Mouse (Mus musculus) myocyte (in vitro differentiated cells): ENCODE data around the gene Jmjd1c. TPM values are rescaled to one million over a fixed set of nuclear protein-coding genes. Genes with fewer than 3 reads are reported as not detected.

Experiments
- H3K27me3 ChIP-seq: one replicate; pipeline ENCODE4 v1.6.1; 2011; ENCODE audit not compliant: control insufficient read depth, insufficient read depth, insufficient read length
- H3K36me3 ChIP-seq: one replicate; pipeline ENCODE4 v1.6.1; 2011; ENCODE audit not compliant: control insufficient read depth, insufficient read depth
- H3K4me2 ChIP-seq: one replicate; pipeline ENCODE4 v1.6.1; 2011; ENCODE audit warnings: low read depth, control low read depth
- H3K4me3 ChIP-seq: one replicate; pipeline ENCODE4 v1.5.1; 2011; ENCODE audit warnings: mild to moderate bottlenecking, control low read depth, moderate library complexity
- H3K79me2 ChIP-seq: one replicate; pipeline ENCODE4 v1.6.1; 2011; ENCODE audit not compliant: control insufficient read depth, insufficient read depth
- H3ac ChIP-seq: one replicate; pipeline ENCODE4 v1.6.1; 2011; ENCODE audit not compliant: control insufficient read depth, insufficient read length
- CEBPB ChIP-seq: IDR thresholded peaks from 2 replicates; pipeline ENCODE4 v1.6.1; 2011; ENCODE audit warnings: mild to moderate bottlenecking, moderate library complexity; ENCODE audit not compliant: poor library complexity, insufficient read depth, severe bottlenecking
- E2F4 ChIP-seq: IDR thresholded peaks from one replicate; pipeline ENCODE4 v1.6.1; 2011; ENCODE audit warnings: mild to moderate bottlenecking, control low read depth, moderate library complexity; ENCODE audit not compliant: insufficient read depth
- MAX ChIP-seq: IDR thresholded peaks from one replicate; pipeline ENCODE4 v1.6.1; 2011; ENCODE audit warnings: low read depth, mild to moderate bottlenecking, control low read depth
- MYOD1 ChIP-seq, 3 experiments: IDR thresholded peaks; one replicate each; pipeline ENCODE4 v1.6.1; 2011; ENCODE audit warnings: control low read depth in 2 of 3, low read depth in 2 of 3, mild to moderate bottlenecking in 2 of 3, moderate library complexity in 1 of 3; ENCODE audit not compliant: insufficient read length in 2 of 3, control insufficient read depth in 1 of 3
- MYOG ChIP-seq, 3 experiments: IDR thresholded peaks; one replicate each; pipeline ENCODE4 v1.6.1; 2011; ENCODE audit warnings: control low read depth in 2 of 3, low read depth in 2 of 3, mild to moderate bottlenecking in 2 of 3; ENCODE audit not compliant: insufficient read length in 2 of 3, control insufficient read depth in 1 of 3, insufficient read depth in 1 of 3
- POLR2A ChIP-seq: IDR thresholded peaks from one replicate; pipeline ENCODE4 v1.6.1; 2011; ENCODE audit warnings: low read depth, mild to moderate bottlenecking, control low read depth, moderate library complexity; ENCODE audit not compliant: insufficient read length
- POLR2AphosphoS2 ChIP-seq: IDR thresholded peaks from one replicate; pipeline ENCODE4 v1.6.1; 2011; ENCODE audit warnings: low read depth, control low read depth; ENCODE audit not compliant: insufficient read length
- REST ChIP-seq: IDR thresholded peaks from one replicate; pipeline ENCODE4 v1.6.1; 2011; ENCODE audit warnings: mild to moderate bottlenecking, control low read depth, moderate library complexity; ENCODE audit not compliant: insufficient read depth, insufficient read length
- SRF ChIP-seq: IDR thresholded peaks from one replicate; pipeline ENCODE4 v1.6.1; 2011; ENCODE audit warnings: low read depth; ENCODE audit not compliant: control insufficient read depth, insufficient read length
- TCF12 ChIP-seq: IDR thresholded peaks from one replicate; pipeline ENCODE4 v1.6.1; 2011; ENCODE audit warnings: mild to moderate bottlenecking, control low read depth; ENCODE audit not compliant: poor library complexity, insufficient read depth, severe bottlenecking
- TCF3 ChIP-seq: IDR thresholded peaks from one replicate; pipeline ENCODE4 v1.6.1; 2011; ENCODE audit warnings: low read depth, control low read depth; ENCODE audit not compliant: insufficient read length
- USF1 ChIP-seq: IDR thresholded peaks from one replicate; pipeline ENCODE4 v1.6.1; 2011; ENCODE audit warnings: low read depth, mild to moderate bottlenecking, control low read depth, moderate library complexity
- polyA plus RNA-seq: library from polyadenylated mRNA; unstranded; fragments of >200 nt; fragmentation: generic; extraction: Trizol; gene quantifications from one replicate; pipeline ENCODE4 v1.2.1, GENCODE M21; 2012; ENCODE audit warnings: missing spikeins

The Jmjd1c gene
- polyA plus RNA-seq, 1 experiment: 5.6 TPM

DNA sequence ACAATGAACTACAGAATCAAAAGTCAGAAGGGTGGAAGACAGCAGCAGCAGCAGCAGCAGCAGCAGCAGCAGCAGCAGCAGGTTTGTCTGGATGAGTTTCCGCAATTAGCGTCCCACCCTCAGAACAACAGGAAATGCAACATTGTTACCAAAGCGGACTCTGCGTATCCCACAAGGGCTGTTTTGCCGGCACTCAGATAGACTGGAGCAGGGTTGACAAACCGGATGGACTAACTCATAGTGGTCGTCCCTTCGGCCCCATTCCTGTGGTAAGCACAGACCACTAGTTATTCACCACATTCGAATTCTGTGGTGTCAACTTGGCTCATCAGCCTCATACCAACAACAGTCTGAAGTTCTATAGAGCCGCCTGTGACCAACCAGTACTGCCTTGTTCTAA lies 26.9 kb upstream of the Jmjd1c start:
- H3K36me3 ChIP-seq: no peaks in the 10 kb centered on the region
- TF ChIP-seq CEBPB: no peak
- no peak for TF ChIP-seq SRF
- TF ChIP-seq MYOD1 (IDR thresholded peaks at IDR 0.05; ENCODE audit: control insufficient read depth in 1 of 3, insufficient read length in 2 of 3, low read depth in 2 of 3): no peak
- no peak for TF ChIP-seq POLR2AphosphoS2
- no peak for TF ChIP-seq POLR2A
- no peak for TF ChIP-seq MAX
- TF ChIP-seq MYOG (IDR thresholded peaks at IDR 0.05; ENCODE audit: control insufficient read depth in 1 of 3, insufficient read depth in 1 of 3, insufficient read length in 2 of 3, low read depth in 2 of 3): no peak
- no peak for TF ChIP-seq REST
- no peak for TF ChIP-seq TCF12
- no peak for TF ChIP-seq TCF3
- no peak for TF ChIP-seq USF1
- TF ChIP-seq E2F4: no peak
- H3K79me2 ChIP-seq: peaks cover 20% of the 10 kb centered on the region
- no peak overlapping the region for H3K4me3 ChIP-seq
- no peak overlapping the region for H3K4me2 ChIP-seq
- H3ac ChIP-seq: no peak overlapping the region
- H3K27me3 ChIP-seq: no peaks in the 10 kb centered on the region

DNA sequence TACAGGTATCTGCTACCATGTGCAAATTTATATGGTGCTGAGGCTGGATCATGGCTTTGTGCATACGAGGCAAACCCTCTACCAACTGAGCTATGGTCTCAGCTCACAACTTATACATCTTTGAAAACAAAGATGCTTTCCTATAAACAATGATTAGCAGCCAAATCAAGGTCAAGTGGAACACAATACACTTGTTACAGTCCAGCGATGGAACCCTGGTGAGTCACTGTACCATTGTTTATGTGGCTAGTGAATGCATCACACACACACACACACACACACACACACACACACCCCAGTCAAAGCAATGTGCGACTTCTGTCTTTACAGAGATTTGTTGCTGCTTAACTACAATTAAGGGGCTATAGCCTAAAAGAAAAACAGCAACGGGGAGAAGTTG lies 24.5 kb upstream of the Jmjd1c start:
- Histone ChIP-seq H3K36me3 (no peaks in the 10 kb centered on the region), H3K79me2 (peaks cover 30% of the 10 kb centered on the region), H3K4me2 (no peak overlapping the region), H3K27me3 (no peaks in the 10 kb centered on the region), H3ac (no peak overlapping the region), H3K4me3 (no peak overlapping the region)
- TF ChIP-seq E2F4 (no peak), TCF12 (no peak), USF1 (no peak), REST (no peak), TCF3 (no peak), MYOD1 (IDR thresholded peaks at IDR 0.05; ENCODE audit: control insufficient read depth in 1 of 3, insufficient read length in 2 of 3, low read depth in 2 of 3) (no peak), MAX (no peak), CEBPB (no peak), MYOG (IDR thresholded peaks at IDR 0.05; ENCODE audit: control insufficient read depth in 1 of 3, insufficient read depth in 1 of 3, insufficient read length in 2 of 3, low read depth in 2 of 3) (no peak)

DNA sequence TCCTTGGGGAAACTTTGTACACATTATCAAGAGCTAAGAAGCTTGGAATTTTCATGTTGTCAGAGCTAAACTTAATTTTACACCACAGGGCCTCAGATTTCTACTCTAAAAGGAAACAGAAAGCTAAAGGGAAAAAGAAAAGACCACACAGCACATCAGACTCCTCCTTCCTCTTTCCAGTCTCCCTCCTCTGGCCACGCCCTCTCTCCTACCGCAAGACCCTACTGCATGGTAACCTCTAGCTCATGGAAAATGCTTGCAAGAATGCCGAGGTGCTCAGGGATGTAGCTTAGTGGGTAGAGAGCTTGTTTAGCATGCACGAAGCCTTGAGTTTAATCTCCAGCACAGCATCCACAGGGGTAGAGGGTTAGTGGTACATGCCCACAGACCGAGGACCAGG lies 24.0 kb upstream of the Jmjd1c start:
- no peaks in the 10 kb centered on the region for H3K27me3 ChIP-seq
- H3K4me3 ChIP-seq: no peak overlapping the region
- TF ChIP-seq E2F4 (no peak), USF1 (no peak)
- H3K79me2 ChIP-seq: peaks cover 30% of the 10 kb centered on the region
- H3K4me2 ChIP-seq: no peak overlapping the region
- H3K36me3 ChIP-seq: no peaks in the 10 kb centered on the region
- no peak overlapping the region for H3ac ChIP-seq

DNA sequence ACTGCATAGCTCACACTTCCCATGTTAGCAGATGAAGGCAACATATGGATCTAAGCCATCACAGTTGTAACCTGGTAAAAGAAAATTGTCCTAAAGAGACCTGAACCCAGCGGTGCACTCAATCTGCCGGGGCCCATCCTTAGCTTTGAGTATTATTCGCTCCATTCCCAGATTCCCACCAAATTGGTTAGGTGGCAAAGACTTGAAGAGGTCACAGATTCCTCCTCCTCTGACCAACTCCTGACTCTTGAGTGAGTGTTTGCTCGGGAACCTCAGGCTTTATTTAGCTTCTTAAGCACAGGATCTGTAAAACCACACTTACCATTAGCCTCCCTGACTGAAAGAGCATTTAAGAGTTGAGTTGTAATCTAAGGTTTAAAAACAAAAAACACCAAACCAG lies 23.3 kb upstream of the Jmjd1c start:
- Histone ChIP-seq H3K27me3 (no peaks in the 10 kb centered on the region), H3K4me3 (no peak overlapping the region), H3K4me2 (no peak overlapping the region), H3K79me2 (peaks cover 30% of the 10 kb centered on the region), H3K36me3 (no peaks in the 10 kb centered on the region), H3ac (no peak overlapping the region)
- TF ChIP-seq MAX (no peak), CEBPB (no peak)

DNA sequence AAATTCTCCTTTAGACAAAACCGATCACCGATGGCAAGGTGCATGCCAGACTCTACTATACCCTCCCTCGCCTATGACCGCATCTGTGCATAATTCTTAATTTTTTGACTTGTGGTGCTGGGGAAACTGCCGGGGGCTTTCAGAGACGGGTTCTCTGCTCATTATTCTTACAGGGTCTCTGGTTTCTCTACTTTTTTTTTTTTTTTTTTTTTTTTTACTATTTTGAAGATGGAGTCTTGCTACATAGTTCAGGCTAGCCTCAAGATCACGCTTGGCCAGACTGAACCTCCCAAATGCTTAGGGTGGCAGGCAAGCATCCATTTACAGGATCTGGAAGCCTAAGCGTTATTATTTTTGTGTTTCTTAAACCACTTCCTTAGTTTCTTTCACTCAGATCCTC lies 22.3 kb upstream of the Jmjd1c start:
- TF ChIP-seq POLR2AphosphoS2 (no peak), REST (no peak), TCF12 (no peak), MYOG (IDR thresholded peaks at IDR 0.05; ENCODE audit: control insufficient read depth in 1 of 3, insufficient read depth in 1 of 3, insufficient read length in 2 of 3, low read depth in 2 of 3) (no peak), USF1 (no peak), MAX (no peak), TCF3 (no peak), POLR2A (no peak), SRF (no peak), CEBPB (no peak), E2F4 (no peak), MYOD1 (IDR thresholded peaks at IDR 0.05; ENCODE audit: control insufficient read depth in 1 of 3, insufficient read length in 2 of 3, low read depth in 2 of 3) (no peak)
- Histone ChIP-seq H3K36me3 (no peaks in the 10 kb centered on the region), H3K79me2 (peaks cover 30% of the 10 kb centered on the region), H3K4me3 (no peak overlapping the region), H3K27me3 (no peaks in the 10 kb centered on the region), H3ac (no peak overlapping the region), H3K4me2 (no peak overlapping the region)
